Mouse (Mus musculus): ENCODE data around the gene Snapc3. TPM values are rescaled to one million over a fixed set of nuclear protein-coding genes. Genes with fewer than 3 reads are reported as not detected.

Snapc3 gene
- 57.5 TPM for polyA plus RNA-seq (2014; fragmentation: Illumina TruSeq; extraction: RNeasy Lipid Tissue Mini Kit (QIAGEN cat#74804); ENCODE audit: low read depth, low replicate concordance)

DNA sequence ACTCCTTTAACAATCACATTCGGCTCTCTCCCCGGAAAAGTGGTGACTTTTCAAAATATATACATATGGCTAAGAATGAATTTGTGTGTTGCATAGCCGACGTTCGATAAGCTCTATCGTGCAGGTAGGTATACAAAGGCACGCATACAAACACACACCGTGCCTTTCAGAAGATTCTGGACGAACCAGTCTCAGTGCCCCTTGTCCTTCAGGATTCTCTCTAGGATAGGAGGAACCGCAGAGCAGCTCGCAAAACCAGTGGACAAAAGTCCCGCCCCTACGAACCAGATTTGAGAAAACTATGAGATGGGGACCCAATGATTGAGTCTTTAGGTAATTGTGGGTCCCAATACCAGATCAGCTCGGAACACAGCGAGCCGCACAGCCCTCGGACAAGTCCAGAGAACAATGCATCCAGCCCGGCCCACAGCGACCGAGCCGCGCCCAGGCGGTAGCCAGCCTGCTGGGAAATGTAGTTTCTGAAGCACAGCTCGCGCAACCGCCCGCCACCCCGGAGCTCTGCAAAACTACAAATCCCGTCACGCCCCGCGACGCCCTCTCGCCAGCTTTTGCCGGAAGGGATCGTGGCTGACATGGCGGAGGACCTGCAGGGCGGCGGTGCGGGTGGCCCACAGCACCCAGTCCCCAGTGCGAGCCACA is at the start of gene Snapc3:
TSS of gene Snapc3 (plus strand) at position 565 of the 660 bp plus-strand sequence.

DNA sequence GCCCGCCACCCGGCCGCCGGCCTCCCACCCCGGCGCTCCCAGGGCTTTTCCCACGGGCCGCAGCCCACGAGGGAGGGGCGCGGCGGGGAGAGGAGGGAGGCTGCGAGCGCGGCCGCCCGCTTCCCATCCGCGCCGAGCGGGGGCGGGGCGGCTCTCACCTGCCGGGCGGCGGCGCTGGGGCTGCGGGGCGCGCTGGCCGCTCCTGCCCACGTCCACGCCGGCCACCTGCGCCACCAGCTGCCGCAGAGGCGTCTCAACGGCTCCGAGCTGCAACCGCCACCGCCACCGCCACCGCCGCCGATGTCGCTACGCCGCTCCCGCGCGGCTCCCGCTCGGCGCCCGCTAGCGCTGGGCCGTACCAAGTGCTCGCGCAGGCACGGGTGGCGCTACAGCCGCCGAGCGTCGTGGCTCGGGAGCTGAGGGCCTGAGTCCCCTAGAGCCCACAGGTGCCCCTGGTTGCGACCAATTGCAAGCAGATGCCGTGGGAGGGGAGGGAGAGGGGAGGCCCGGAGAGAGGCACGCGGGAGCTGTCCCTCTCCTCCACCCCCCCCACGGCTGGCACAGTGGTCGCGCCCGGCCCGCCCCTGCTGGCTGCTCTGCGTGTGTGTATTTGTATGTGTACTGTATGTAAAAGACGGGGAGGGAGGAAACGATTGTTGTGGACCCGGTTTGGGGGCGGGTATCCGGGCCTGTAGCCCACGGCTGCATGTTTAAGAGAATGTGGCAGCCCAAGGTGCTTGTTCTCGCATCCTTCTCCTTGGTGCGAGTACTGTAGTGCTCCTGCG is 68.8 kb downstream of the Snapc3 start, which contains the start of gene Psip1:
TSS of gene Psip1 (minus strand) at position 343 of the 785 bp plus-strand sequence.

Other genes starting within 250 kb of the Snapc3 start
- 82.6 TPM for gene Ttc39b, start 93.5 kb upstream of the Snapc3 start, polyA plus RNA-seq (2014; fragmentation: Illumina TruSeq; extraction: RNeasy Lipid Tissue Mini Kit (QIAGEN cat#74804); ENCODE audit: low read depth, low replicate concordance)
- 117 TPM for gene Psip1, start 68.7 kb downstream of the Snapc3 start, polyA plus RNA-seq (2014; fragmentation: Illumina TruSeq; extraction: RNeasy Lipid Tissue Mini Kit (QIAGEN cat#74804); ENCODE audit: low read depth, low replicate concordance)
- 7.9 TPM for gene Ccdc171, start 107.8 kb downstream of the Snapc3 start, polyA plus RNA-seq (2014; fragmentation: Illumina TruSeq; extraction: RNeasy Lipid Tissue Mini Kit (QIAGEN cat#74804); ENCODE audit: low read depth, low replicate concordance)

Measured in sigmoid colon, adult 10 weeks (tissue).